Mouse (Mus musculus) kidney, adult 9 months (tissue): ENCODE data around the gene Atp13a3.

Experiments
- DNase-seq: peaks from one replicate; pipeline ENCODE4 v3.0.0; 2022

Gene Atp13a3

GRCm38 (mm10) chr16:30310647-30311046, 95.1 kb downstream of the Atp13a3 start, which contains the start of gene Gp5:
Gene Gp5, minus strand, starts transcription at chr16:30310779.
- no peak for DNase-seq

DNA sequence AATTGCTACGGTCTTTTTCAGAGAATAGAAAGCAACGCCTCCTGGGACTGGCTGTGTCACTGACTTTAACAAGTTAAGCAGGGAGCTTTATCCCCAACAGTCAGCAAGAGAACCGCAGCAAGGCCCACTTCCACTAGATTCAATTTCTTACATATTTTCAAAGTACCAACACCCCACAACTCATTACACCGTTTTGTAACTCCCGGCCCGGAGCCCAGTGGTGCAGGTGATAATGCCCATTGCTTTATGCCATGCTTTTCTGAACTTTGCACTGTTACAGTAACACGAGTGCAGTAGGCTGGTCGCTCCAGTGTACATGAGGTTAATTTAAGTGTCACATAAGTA, 95.6 kb downstream of the Atp13a3 start:
- no peak for DNase-seq

GRCm38 (mm10) chr16:30309395-30310170, 96.2 kb downstream of the Atp13a3 start:
- DNase-seq: peak; percentile 13

DNA sequence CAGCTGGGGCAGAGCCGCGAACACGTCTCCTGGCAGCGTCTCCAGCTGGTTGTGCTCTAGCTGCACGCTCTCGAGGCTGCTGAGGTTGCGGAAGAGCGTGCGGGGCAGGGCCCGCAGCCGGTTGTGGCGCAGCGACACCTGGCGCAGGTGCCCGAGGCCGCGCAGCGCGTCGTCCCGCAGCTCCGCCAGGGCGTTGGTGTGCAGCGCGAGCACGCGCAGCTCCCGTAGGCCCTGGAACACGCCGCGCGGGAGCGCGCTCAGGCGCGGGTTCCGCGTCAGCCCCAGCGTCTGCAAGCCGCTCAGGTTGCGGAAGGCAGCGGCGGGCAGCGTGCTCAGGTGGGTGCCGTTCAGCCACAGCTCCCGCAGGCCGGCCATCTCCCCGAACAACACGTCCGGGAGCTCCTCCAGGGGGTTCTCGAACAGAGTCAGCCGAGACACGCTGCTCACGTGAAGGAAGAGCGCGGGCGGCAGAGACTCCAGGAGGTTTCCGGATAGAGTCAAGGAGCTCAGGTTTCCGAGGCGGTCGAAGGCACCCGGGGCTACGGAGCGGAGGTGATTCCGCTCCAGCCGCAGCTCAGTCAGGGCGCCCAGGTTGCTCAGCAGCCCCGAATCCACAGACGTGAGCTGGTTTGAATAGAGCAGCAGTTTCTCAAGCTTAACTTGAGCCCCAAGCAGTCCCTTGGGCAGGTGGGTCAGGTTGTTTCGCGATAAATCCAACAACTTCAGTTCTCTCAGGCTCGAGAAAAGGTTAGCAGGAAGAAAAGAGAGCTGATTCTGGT, 97.0 kb downstream of the Atp13a3 start:
- peak; percentile 14 for DNase-seq

DNA sequence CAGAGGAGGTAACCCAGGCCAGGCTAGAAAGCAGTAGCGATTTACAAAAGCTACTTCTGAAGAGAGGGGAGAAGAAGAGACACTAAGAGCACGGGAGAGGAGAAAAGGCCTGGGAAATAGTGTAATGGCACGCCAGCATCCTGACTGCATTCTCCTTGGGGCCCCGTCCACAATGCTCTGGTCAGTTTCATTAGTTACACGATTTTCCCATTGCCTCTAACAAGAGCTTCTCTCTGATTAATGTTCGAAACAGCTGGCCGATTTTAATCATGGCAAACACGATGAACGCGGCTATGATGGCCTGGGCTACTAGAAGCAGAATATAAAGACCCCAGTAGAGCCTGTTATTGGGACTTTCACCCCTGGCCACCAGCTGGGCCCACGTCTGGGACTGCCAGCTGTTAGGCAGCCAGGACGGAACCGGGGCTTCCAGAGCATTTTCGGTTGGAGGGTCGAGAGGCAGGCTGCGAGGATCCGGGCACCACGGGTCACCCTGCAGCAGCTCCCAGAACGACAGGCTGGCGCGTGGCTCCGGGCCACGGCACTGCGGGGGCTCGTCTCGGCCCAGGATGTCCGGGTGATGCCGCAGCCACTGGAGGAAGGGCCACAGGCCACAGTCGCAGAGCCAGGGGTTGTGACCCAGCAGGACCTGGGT, 97.7 kb downstream of the Atp13a3 start:
- no peak for DNase-seq

- no peak for DNase-seq
Observed at GRCm38 (mm10) chr16:30307306-30307705, 98.5 kb downstream of the Atp13a3 start.

GRCm38 (mm10) chr16:30306102-30306501, 99.7 kb downstream of the Atp13a3 start:
- DNase-seq: no peak

DNA sequence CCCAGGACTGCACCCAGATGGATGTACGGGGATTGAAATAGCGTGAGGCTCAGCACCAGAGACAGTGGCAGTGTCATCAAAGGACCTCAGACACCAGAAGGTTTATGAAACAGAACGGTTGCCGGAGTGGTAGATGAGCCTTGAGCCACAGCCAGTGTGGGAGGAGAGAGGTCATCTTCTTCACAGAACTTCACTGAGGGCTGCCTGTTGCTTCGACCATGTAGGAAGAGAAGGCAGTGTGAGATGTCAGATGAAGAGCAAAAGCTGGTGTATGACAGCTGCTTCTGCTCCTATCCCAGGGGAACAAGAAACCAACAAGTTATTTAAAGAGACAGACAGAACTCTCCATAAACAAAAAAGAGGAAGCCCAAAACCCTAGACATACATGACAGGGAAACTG, 101.5 kb downstream of the Atp13a3 start:
- no peak for DNase-seq

GRCm38 (mm10) chr16:30303411-30303810, 102.4 kb downstream of the Atp13a3 start:
- no peak for DNase-seq

GRCm38 (mm10) chr16:30302686-30303085, 103.1 kb downstream of the Atp13a3 start:
- no peak for DNase-seq

- DNase-seq: no peak
Observed at GRCm38 (mm10) chr16:30299711-30300277, 106.0 kb downstream of the Atp13a3 start.

- DNase-seq: no peak
Observed at GRCm38 (mm10) chr16:30297450-30297849, 108.3 kb downstream of the Atp13a3 start.

DNA sequence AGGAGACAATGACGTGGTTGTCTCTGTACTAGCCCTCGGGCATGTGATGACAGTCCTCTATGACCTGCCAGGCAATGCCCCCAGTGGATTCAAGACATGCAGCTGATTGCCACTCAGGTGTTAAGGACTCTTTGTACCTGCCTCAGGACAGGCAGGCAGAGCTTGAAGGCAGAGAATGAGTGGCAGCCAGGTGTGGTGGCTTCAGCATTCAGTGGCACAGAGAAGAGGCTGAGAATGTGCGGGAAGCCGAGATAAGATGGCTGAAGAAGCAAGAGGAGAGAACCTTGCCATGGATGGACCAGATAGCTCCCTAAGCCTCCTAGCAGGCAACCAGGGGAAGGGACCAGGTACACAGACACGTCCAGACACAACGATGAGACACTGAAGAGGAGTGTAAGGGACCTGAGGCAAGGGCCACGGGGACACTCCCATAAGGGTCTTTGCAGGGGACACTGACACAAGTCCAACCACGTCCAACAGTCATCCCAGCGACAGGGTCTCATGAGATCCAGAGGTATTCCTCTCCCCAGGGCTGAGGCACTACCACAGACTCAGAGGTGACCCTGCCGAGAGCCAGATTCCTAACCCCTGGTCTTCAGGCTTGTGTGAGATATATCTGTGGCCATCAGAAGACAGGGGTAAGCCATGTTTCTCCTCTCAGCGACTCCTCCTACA, 109.0 kb downstream of the Atp13a3 start:
- no peak for DNase-seq

DNA sequence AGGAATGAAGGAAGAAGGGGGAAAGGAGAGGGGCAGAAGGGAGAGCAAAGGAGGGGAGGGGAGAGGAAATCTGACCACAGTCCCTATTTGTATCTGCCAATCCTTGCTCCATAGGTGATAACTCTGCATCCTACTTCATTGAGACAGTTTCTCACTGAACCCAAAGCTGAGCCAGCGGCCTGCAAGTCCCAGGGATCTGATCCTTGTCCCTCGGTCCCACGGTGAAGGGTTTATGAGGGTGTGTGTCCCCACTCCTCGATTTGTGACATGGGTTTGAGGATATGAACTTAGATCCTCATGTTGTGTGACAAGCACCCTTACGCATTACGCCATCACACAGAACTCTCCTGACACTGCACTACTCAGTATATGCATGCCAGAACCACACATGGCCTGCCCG, 110.7 kb downstream of the Atp13a3 start:
- no peak for DNase-seq

DNA sequence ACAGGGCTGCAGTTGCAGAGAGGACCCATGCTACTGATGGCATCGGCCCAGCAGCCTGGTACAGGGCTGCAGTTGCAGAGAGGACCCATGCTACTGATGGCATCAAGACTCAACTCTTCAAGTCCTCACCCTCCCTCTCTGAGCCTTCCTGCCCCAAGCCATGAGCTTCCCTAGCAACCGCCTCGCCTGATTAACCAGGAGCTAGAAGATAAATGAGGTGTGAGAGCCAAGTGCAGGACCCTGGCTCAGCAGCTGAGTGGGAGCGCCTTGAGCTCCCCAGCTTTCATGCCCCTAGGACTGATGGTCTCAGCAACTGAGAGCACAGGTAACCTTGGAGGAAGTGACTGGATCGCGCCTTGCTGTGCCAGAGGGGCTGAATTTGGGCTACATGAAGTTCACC, 115.3 kb downstream of the Atp13a3 start:
- no peak for DNase-seq

DNA sequence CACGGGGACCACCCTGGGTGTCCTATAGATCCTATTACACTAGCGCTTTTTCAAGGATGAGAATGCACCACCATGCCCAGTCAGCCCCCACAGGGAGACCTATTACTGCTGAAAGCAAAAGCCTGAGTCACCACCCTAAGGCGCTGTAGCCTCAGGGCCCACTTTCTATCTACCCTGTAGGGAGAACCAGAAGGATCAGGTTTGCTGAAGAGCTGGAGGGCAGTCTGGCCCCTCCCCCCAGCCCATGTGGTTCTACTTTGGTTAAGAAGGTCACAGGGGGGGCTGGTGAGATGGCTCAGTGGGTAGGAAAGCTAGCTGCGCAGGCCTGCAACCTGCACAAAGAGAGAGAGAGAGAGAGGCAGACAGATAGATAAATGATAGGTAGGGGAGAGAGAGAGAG, 120.1 kb downstream of the Atp13a3 start:
- DNase-seq: no peak

GRCm38 (mm10) chr16:30283743-30284337, 121.9 kb downstream of the Atp13a3 start:
- peak; percentile 41 for DNase-seq

- DNase-seq: no peak
Observed at GRCm38 (mm10) chr16:30282844-30283495, 122.8 kb downstream of the Atp13a3 start, which contains the start of gene Lrrc15. Gene Lrrc15, minus strand, starts transcription at chr16:30283256.

DNA sequence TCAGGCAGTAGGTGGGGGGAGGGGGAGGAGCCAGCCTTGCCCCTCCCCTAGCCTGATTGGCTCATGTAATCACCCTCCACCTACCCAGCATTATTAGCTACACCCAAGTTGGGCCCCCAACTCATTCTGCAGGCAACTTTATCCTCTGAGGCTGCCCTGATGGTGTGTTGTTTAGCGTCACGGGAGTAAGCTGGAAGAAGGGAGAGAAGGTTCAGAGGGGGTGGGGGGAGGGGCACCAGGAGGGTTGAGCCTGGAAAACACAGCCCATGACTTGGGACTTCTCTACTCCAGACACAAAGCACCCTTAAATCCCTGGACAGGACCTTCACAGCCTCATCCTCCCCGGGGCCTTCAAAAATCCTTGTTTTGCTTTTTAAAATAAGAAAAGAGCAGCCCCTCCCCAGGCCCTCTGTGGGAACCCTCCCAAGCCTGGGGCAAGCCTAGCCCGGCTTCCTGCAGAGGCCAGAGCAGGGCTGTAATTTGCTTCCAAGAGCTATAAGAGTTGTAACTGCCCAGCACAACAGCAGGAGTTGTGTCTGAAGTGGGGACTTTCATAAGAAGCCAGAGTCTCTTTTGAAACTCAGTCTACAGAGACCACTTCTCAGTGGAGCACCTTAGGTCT, 125.0 kb downstream of the Atp13a3 start:
- no peak for DNase-seq

DNA sequence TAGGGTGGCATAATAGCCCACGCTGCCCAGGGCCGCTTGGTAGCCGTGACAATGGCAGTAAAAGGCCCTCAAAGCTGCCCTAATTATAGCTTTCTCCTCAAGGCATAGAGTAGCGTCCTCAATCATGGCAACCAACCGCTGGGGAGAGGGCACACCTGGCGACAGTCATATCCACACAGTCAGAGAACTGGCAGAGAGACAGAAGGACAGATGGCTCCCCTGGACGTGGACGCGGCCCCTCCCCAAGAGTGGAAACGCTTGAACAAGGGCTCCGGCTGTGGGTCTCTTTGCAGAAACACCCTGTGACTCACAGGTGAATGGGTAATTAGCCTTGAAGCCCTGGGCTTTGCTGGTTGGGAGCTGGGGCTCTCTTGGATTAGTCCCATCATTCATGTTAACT, 127.4 kb downstream of the Atp13a3 start:
- no peak for DNase-seq
